Mouse (Mus musculus): ENCODE results near the gene Tmem120b. TPM values are rescaled to one million over a fixed set of nuclear protein-coding genes. Genes with fewer than 3 reads are reported as not detected.

Tmem120b gene
- polyA plus RNA-seq, 1 experiment from 2014 or later = 10.3 TPM

GRCm38 (mm10) chr5:123035564-123035963, 32.7 kb upstream of the Tmem120b start:
- no peak for DNase-seq (ENCODE audit: low spot score)
- H3K4me1 ChIP-seq = peaks cover 20% of the 10 kb centered on the region
- WGBS = 42% methylated on average over 6 of the region's 6 CpGs
- peaks cover 2% of the 10 kb centered on the region; the same call in 1 of the 2 replicates for H3K27me3 ChIP-seq (ENCODE audit: low read depth, poor library complexity, severe bottlenecking)
- no peak overlapping the region for H3K4me3 ChIP-seq
- no peak overlapping the region for H3K27ac ChIP-seq (replicated peaks)
- H3K9me3 ChIP-seq (replicated peaks) = peaks cover 3% of the 10 kb centered on the region; the same call in 1 of the 2 replicates
- H3K36me3 ChIP-seq = peaks cover 16% of the 10 kb centered on the region

DNA sequence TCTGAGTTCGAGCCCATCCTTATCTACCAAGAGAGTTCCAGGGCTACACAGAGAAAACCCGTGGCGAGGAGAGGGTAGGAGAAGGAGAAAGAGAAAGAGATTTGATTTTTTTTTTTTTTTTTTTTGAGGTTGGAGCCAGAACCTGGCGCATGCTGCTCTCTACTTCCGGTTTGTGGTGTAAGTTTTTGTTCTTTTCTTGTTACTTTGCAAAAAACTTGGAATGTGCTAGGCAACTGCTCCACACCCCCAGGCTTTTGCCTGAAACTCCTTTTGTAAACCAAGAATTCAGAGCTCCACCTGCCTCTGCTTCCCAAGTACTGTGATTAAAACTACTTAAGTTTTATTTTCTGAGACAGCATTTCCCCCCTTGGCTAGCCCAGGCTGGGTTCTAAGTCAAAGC, 30.1 kb upstream of the Tmem120b start:
- H3K36me3 ChIP-seq = no peaks in the 10 kb centered on the region
- no peak for DNase-seq (ENCODE audit: low spot score)
- WGBS = 85% methylated on average over 5 of the region's 5 CpGs
- peaks cover 24% of the 10 kb centered on the region for H3K4me1 ChIP-seq
- H3K27me3 ChIP-seq (ENCODE audit: low read depth, poor library complexity, severe bottlenecking) = peaks cover 4% of the 10 kb centered on the region; the same call in 1 of the 2 replicates
- no peak overlapping the region for H3K4me3 ChIP-seq
- no peaks in the 10 kb centered on the region for H3K9me3 ChIP-seq (replicated peaks)
- H3K27ac ChIP-seq (replicated peaks) = no peak overlapping the region

DNA sequence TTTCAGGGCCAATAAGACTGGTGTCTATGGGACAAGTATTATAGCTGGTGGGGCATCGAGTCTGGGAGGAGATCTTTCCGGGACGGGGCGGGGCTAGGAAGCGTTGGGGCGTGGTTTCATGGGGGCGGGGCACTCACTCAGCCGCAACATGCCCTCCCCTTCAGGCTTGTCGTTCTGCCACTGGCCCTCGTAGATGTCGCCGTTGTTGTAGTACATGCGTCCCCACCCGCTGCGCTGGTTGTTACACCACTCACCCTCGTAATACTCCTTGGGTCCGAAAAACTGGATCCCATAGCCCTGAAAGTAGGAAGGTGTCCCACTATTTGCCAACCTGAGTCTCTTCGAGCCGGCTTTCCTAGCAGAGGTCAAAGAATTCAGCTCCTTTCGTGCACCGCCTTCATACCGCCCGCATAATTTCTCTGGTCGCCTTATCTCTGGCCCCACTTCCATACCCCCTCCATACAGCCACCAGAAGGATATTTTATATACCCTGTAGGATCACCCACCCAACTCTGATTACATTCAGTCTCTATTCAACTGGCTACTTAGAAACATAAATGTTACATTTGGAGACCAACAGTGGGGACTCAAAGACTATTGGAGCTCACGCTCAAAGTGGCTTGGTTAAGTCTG, 29.0 kb upstream of the Tmem120b start:
- DNase-seq (ENCODE audit: low spot score) = peak; percentile 66
- 5% methylated on average over 25 of the region's 25 CpGs for WGBS
- Histone ChIP-seq H3K27me3 (ENCODE audit: low read depth, poor library complexity, severe bottlenecking) (peaks cover 4% of the 10 kb centered on the region; the same call in 1 of the 2 replicates), H3K4me1 (peaks cover 24% of the 10 kb centered on the region), H3K9me3 (replicated peaks) (no peaks in the 10 kb centered on the region), H3K4me3 (peak overlapping the region; percentile 49), H3K36me3 (no peaks in the 10 kb centered on the region), H3K27ac (replicated peaks) (peak overlapping the region; percentile 58)

- Histone ChIP-seq H3K4me1 (peaks cover 18% of the 10 kb centered on the region), H3K27me3 (ENCODE audit: low read depth, poor library complexity, severe bottlenecking) (peaks cover 4% of the 10 kb centered on the region; the same call in 1 of the 2 replicates), H3K4me3 (no peak overlapping the region), H3K27ac (replicated peaks) (0 out of 2 replicates have a peak overlapping the region, but pooled peaks have one; percentile 38), H3K36me3 (no peaks in the 10 kb centered on the region), H3K9me3 (replicated peaks) (no peaks in the 10 kb centered on the region)
- no peak for DNase-seq (ENCODE audit: low spot score)
- 65% methylated on average over 7 of the region's 7 CpGs for WGBS
These were observed 27.4 kb upstream of the Tmem120b start for GRCm38 (mm10) chr5:123040796-123041195.

DNA sequence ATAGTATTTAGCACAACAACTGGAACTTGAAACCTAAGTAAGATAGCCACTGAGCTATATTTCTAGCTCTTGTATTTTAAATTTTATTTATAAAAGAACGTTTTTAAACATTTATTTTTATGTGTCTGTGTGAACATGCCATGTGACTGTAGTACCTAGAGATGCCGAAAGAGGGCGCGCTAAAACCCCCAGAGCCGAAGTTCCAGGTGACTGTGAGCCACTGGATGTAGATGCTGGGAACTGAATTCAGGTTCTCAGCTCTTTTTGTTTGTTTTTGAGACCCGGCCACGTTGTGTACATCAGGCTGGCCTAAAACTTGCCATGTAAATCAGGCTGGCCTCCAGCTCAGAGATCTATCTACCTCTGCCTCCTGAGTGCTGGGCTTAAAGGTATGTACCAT, 24.4 kb upstream of the Tmem120b start:
- Histone ChIP-seq H3K4me1 (peaks cover 22% of the 10 kb centered on the region), H3K27ac (replicated peaks) (no peak overlapping the region), H3K27me3 (ENCODE audit: low read depth, poor library complexity, severe bottlenecking) (peaks cover 4% of the 10 kb centered on the region; the same call in 1 of the 2 replicates), H3K4me3 (no peak overlapping the region), H3K9me3 (replicated peaks) (no peaks in the 10 kb centered on the region), H3K36me3 (no peaks in the 10 kb centered on the region)
- DNase-seq (ENCODE audit: low spot score) = peak; percentile 36
- 26% methylated on average over 7 of the region's 7 CpGs for WGBS

GRCm38 (mm10) chr5:123045561-123046295, 22.5 kb upstream of the Tmem120b start:
- WGBS = 48% methylated on average over 9 of the region's 9 CpGs
- H3K27ac ChIP-seq (replicated peaks) = no peak overlapping the region
- DNase-seq (ENCODE audit: low spot score) = peak; percentile 47

GRCm38 (mm10) chr5:123046916-123047315, 21.3 kb upstream of the Tmem120b start, which contains the start of gene Morn3:
Morn3 (minus strand) TSS chr5:123047016.
- no peak within 1 kb of the TSS for H3K4me3 ChIP-seq
- no peaks in the 10 kb centered on the region for H3K36me3 ChIP-seq
- WGBS = 94% methylated on average over 3 of the region's 3 CpGs
- no peak within 1 kb of the TSS for H3K27ac ChIP-seq (replicated peaks)
- H3K9me3 ChIP-seq (replicated peaks) = peaks cover 3% of the 10 kb centered on the region; the same call in 1 of the 2 replicates
- no peak for DNase-seq (ENCODE audit: low spot score)
- H3K27me3 ChIP-seq (ENCODE audit: low read depth, poor library complexity, severe bottlenecking) = no peaks in the 10 kb centered on the region
- H3K4me1 ChIP-seq = peaks cover 21% of the 10 kb centered on the region

More at GRCm38 (mm10) chr5:123045561-123046295, 22.5 kb upstream of the Tmem120b start:
- H3K36me3 ChIP-seq = no peaks in the 10 kb centered on the region
- H3K4me1 ChIP-seq = peaks cover 22% of the 10 kb centered on the region
- H3K9me3 ChIP-seq (replicated peaks) = no peaks in the 10 kb centered on the region
- H3K27me3 ChIP-seq (ENCODE audit: low read depth, poor library complexity, severe bottlenecking) = peaks cover under 1% of the 10 kb centered on the region; the same call in 1 of the 2 replicates
- no peak overlapping the region for H3K4me3 ChIP-seq

DNA sequence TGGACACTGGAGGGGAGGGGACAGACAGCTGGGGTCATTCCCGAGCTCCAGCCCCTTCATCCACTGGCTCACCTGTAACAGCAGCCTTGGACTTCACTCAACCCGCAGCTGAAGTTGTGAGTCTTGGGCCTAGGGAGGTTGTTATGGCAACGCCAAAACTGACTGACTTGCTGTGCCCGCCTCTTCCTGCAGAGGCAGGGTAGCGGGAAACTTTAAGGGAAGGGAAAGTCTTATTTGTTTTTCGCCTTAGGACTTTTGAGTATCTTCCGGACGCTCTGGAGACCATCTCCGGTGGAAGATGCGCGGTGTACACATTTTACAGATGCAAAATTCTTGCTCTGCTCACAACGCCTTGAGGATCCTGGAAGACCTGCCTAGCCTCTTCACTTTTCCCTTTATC, 18.9 kb upstream of the Tmem120b start:
- DNase-seq (ENCODE audit: low spot score) = peak; percentile 68
- H3K4me3 ChIP-seq = peak overlapping the region; percentile 44
- peaks cover 21% of the 10 kb centered on the region for H3K4me1 ChIP-seq
- 6% methylated on average over 12 of the region's 12 CpGs for WGBS
- peak overlapping the region; percentile 86 for H3K27ac ChIP-seq (replicated peaks)
- H3K36me3 ChIP-seq = no peaks in the 10 kb centered on the region
- no peaks in the 10 kb centered on the region for H3K27me3 ChIP-seq (ENCODE audit: low read depth, poor library complexity, severe bottlenecking)
- peaks cover 5% of the 10 kb centered on the region; the same call in 1 of the 2 replicates for H3K9me3 ChIP-seq (replicated peaks)

- Histone ChIP-seq H3K4me3 (no peak overlapping the region), H3K9me3 (replicated peaks) (peaks cover 5% of the 10 kb centered on the region; the same call in 1 of the 2 replicates), H3K27me3 (ENCODE audit: low read depth, poor library complexity, severe bottlenecking) (no peaks in the 10 kb centered on the region), H3K4me1 (peaks cover 17% of the 10 kb centered on the region), H3K36me3 (no peaks in the 10 kb centered on the region), H3K27ac (replicated peaks) (no peak overlapping the region)
- 86% methylated on average over 9 of the region's 9 CpGs for WGBS
- DNase-seq (ENCODE audit: low spot score) = no peak
These were observed 17.3 kb upstream of the Tmem120b start for GRCm38 (mm10) chr5:123050918-123051317.

- DNase-seq (ENCODE audit: low spot score) = no peak
- WGBS = 84% methylated on average over 5 of the region's 5 CpGs
- no peaks in the 10 kb centered on the region for H3K36me3 ChIP-seq
- peaks cover 14% of the 10 kb centered on the region for H3K4me1 ChIP-seq
- H3K27me3 ChIP-seq (ENCODE audit: low read depth, poor library complexity, severe bottlenecking) = no peaks in the 10 kb centered on the region
- H3K4me3 ChIP-seq = no peak overlapping the region
- peaks cover 5% of the 10 kb centered on the region; the same call in 1 of the 2 replicates for H3K9me3 ChIP-seq (replicated peaks)
- no peak overlapping the region for H3K27ac ChIP-seq (replicated peaks)
These were observed 16.5 kb upstream of the Tmem120b start for GRCm38 (mm10) chr5:123051736-123052135.

- 8% methylated on average over 48 of the region's 48 CpGs for WGBS
- peak overlapping the region; percentile 83 for H3K27ac ChIP-seq (replicated peaks)
- no peaks in the 10 kb centered on the region for H3K36me3 ChIP-seq
- H3K9me3 ChIP-seq (replicated peaks) = no peaks in the 10 kb centered on the region
- peaks cover 12% of the 10 kb centered on the region; the same call in 1 of the 2 replicates for H3K4me1 ChIP-seq
- H3K27me3 ChIP-seq (ENCODE audit: low read depth, poor library complexity, severe bottlenecking) = no peaks in the 10 kb centered on the region
- H3K4me3 ChIP-seq = peak overlapping the region; percentile 54
- peak; percentile 100 for DNase-seq (ENCODE audit: low spot score)
These were observed 10.6 kb upstream of the Tmem120b start for GRCm38 (mm10) chr5:123057366-123058250.
